Mouse (Mus musculus): ENCODE measurements at regions not wholly inside any gene's neighbourhood (a gene's known extent, or its start where the extent isn't known, plus 50 kb on each side); places are given as distances from the start of the nearest gene placed in this dataset.

- Histone ChIP-seq H3K36me3 (ENCODE audit: control insufficient read depth, insufficient read depth) (no peaks in the 10 kb centered on the region), H3K27ac (ENCODE audit: low read length) (no peak overlapping the region), H3K27me3 (ENCODE audit: control insufficient read depth, insufficient read depth, low read length) (peaks cover 24% of the 10 kb centered on the region), H3K4me3 (ENCODE audit: low read length) (no peak overlapping the region), H3K4me2 (ENCODE audit: low read depth, low read length) (no peak overlapping the region), H3K4me1 (ENCODE audit: control insufficient read depth, insufficient read depth, low read length) (no peaks in the 10 kb centered on the region), H3K9me3 (replicated peaks; ENCODE audit: control insufficient read depth, low read length) (no peaks in the 10 kb centered on the region), H3K9ac (ENCODE audit: low read length) (no peak overlapping the region)
- WGBS = 78% methylated on average over 3 of the region's 3 CpGs
- no peak for ATAC-seq (replicated peaks; ENCODE audit: extremely low read depth, insufficient read depth, low FRiP score)
These were observed 57.5 kb downstream of the Tmem174 start for GRCm38 (mm10) chr13:98579731-98580130.

- H3K4me3 ChIP-seq (ENCODE audit: low read length) = no peak overlapping the region
- H3K36me3 ChIP-seq (ENCODE audit: control insufficient read depth, insufficient read depth) = no peaks in the 10 kb centered on the region
- WGBS = 56% methylated on average over 11 of the region's 11 CpGs
- H3K9ac ChIP-seq (ENCODE audit: low read length) = no peak overlapping the region
- ATAC-seq (replicated peaks; ENCODE audit: extremely low read depth, insufficient read depth, low FRiP score) = no peak
- H3K27me3 ChIP-seq (ENCODE audit: control insufficient read depth, insufficient read depth, low read length) = peaks cover 31% of the 10 kb centered on the region
- H3K27ac ChIP-seq (ENCODE audit: low read length) = no peak overlapping the region
- no peaks in the 10 kb centered on the region for H3K4me1 ChIP-seq (ENCODE audit: control insufficient read depth, insufficient read depth, low read length)
- H3K9me3 ChIP-seq (replicated peaks; ENCODE audit: control insufficient read depth, low read length) = no peaks in the 10 kb centered on the region
- no peak overlapping the region for H3K4me2 ChIP-seq (ENCODE audit: low read depth, low read length)
These were observed 58.7 kb downstream of the Tmem174 start for GRCm38 (mm10) chr13:98578426-98579066.

- Histone ChIP-seq H3K4me1 (ENCODE audit: control insufficient read depth, insufficient read depth, low read length) (no peaks in the 10 kb centered on the region), H3K4me2 (ENCODE audit: low read depth, low read length) (no peak overlapping the region), H3K9me3 (replicated peaks; ENCODE audit: control insufficient read depth, low read length) (no peaks in the 10 kb centered on the region), H3K27me3 (ENCODE audit: control insufficient read depth, insufficient read depth, low read length) (peaks cover 40% of the 10 kb centered on the region), H3K9ac (ENCODE audit: low read length) (no peak overlapping the region), H3K27ac (ENCODE audit: low read length) (no peak overlapping the region), H3K36me3 (ENCODE audit: control insufficient read depth, insufficient read depth) (no peaks in the 10 kb centered on the region), H3K4me3 (ENCODE audit: low read length) (no peak overlapping the region)
- WGBS = 88% methylated on average over 3 of the region's 3 CpGs
- no peak for ATAC-seq (replicated peaks; ENCODE audit: extremely low read depth, insufficient read depth, low FRiP score)
These were observed 61.1 kb downstream of the Tmem174 start for GRCm38 (mm10) chr13:98576061-98576460.

GRCm38 (mm10) chr13:98574057-98574323 lies 63.2 kb downstream of the Tmem174 start:
- H3K9ac ChIP-seq (ENCODE audit: low read length) = no peak overlapping the region
- ATAC-seq (replicated peaks; ENCODE audit: extremely low read depth, insufficient read depth, low FRiP score) = no peak
- 57% methylated on average over 12 of the region's 12 CpGs for WGBS
- H3K27ac ChIP-seq (ENCODE audit: low read length) = no peak overlapping the region
- no peaks in the 10 kb centered on the region for H3K9me3 ChIP-seq (replicated peaks; ENCODE audit: control insufficient read depth, low read length)
- no peak overlapping the region for H3K4me2 ChIP-seq (ENCODE audit: low read depth, low read length)
- H3K36me3 ChIP-seq (ENCODE audit: control insufficient read depth, insufficient read depth) = no peaks in the 10 kb centered on the region
- H3K4me1 ChIP-seq (ENCODE audit: control insufficient read depth, insufficient read depth, low read length) = no peaks in the 10 kb centered on the region
- H3K27me3 ChIP-seq (ENCODE audit: control insufficient read depth, insufficient read depth, low read length) = peaks cover 41% of the 10 kb centered on the region
- no peak overlapping the region for H3K4me3 ChIP-seq (ENCODE audit: low read length)

GRCm38 (mm10) chr13:98573261-98574056 lies 63.8 kb downstream of the Tmem174 start:
- no peaks in the 10 kb centered on the region for H3K9me3 ChIP-seq (replicated peaks; ENCODE audit: control insufficient read depth, low read length)
- 35% methylated on average over 39 of the region's 39 CpGs for WGBS
- peak overlapping the region; percentile 80 for H3K4me2 ChIP-seq (ENCODE audit: low read depth, low read length)
- peak overlapping the region; percentile 54 for H3K4me3 ChIP-seq (ENCODE audit: low read length)
- H3K27ac ChIP-seq (ENCODE audit: low read length) = no peak overlapping the region
- no peaks in the 10 kb centered on the region for H3K4me1 ChIP-seq (ENCODE audit: control insufficient read depth, insufficient read depth, low read length)
- H3K9ac ChIP-seq (ENCODE audit: low read length) = 0 out of 2 replicates have a peak overlapping the region, but pooled peaks have one; percentile 26
- ATAC-seq (replicated peaks; ENCODE audit: extremely low read depth, insufficient read depth, low FRiP score) = no peak
- peaks cover 41% of the 10 kb centered on the region for H3K27me3 ChIP-seq (ENCODE audit: control insufficient read depth, insufficient read depth, low read length)
- H3K36me3 ChIP-seq (ENCODE audit: control insufficient read depth, insufficient read depth) = no peaks in the 10 kb centered on the region

- 2% methylated on average over 50 of the region's 50 CpGs for WGBS
- Histone ChIP-seq H3K9ac (ENCODE audit: low read length) (peak overlapping the region; percentile 26; the same call in 1 of the 2 replicates), H3K4me3 (ENCODE audit: low read length) (peak overlapping the region; percentile 54), H3K27me3 (ENCODE audit: control insufficient read depth, insufficient read depth, low read length) (peaks cover 39% of the 10 kb centered on the region), H3K36me3 (ENCODE audit: control insufficient read depth, insufficient read depth) (no peaks in the 10 kb centered on the region), H3K9me3 (replicated peaks; ENCODE audit: control insufficient read depth, low read length) (no peaks in the 10 kb centered on the region), H3K4me2 (ENCODE audit: low read depth, low read length) (peak overlapping the region; percentile 80), H3K4me1 (ENCODE audit: control insufficient read depth, insufficient read depth, low read length) (no peaks in the 10 kb centered on the region), H3K27ac (ENCODE audit: low read length) (no peak overlapping the region)
- no peak for ATAC-seq (replicated peaks; ENCODE audit: extremely low read depth, insufficient read depth, low FRiP score)
These were observed 64.5 kb downstream of the Tmem174 start for GRCm38 (mm10) chr13:98572581-98573260.

- Histone ChIP-seq H3K9me3 (replicated peaks; ENCODE audit: control insufficient read depth, low read length) (no peaks in the 10 kb centered on the region), H3K27ac (ENCODE audit: low read length) (no peak overlapping the region), H3K9ac (ENCODE audit: low read length) (no peak overlapping the region), H3K4me2 (ENCODE audit: low read depth, low read length) (peak overlapping the region; percentile 80), H3K36me3 (ENCODE audit: control insufficient read depth, insufficient read depth) (no peaks in the 10 kb centered on the region), H3K27me3 (ENCODE audit: control insufficient read depth, insufficient read depth, low read length) (peaks cover 36% of the 10 kb centered on the region), H3K4me1 (ENCODE audit: control insufficient read depth, insufficient read depth, low read length) (no peaks in the 10 kb centered on the region), H3K4me3 (ENCODE audit: low read length) (peak overlapping the region; percentile 54)
- 16% methylated on average over 11 of the region's 14 CpGs for WGBS
- no peak for ATAC-seq (replicated peaks; ENCODE audit: extremely low read depth, insufficient read depth, low FRiP score)
These were observed 65.1 kb downstream of the Tmem174 start for GRCm38 (mm10) chr13:98572011-98572570.

GRCm38 (mm10) chr13:98571051-98571450 lies 66.2 kb downstream of the Tmem174 start:
- Histone ChIP-seq H3K9ac (ENCODE audit: low read length) (no peak overlapping the region), H3K27ac (ENCODE audit: low read length) (no peak overlapping the region), H3K9me3 (replicated peaks; ENCODE audit: control insufficient read depth, low read length) (no peaks in the 10 kb centered on the region), H3K4me3 (ENCODE audit: low read length) (no peak overlapping the region), H3K36me3 (ENCODE audit: control insufficient read depth, insufficient read depth) (no peaks in the 10 kb centered on the region), H3K4me2 (ENCODE audit: low read depth, low read length) (no peak overlapping the region), H3K27me3 (ENCODE audit: control insufficient read depth, insufficient read depth, low read length) (peaks cover 32% of the 10 kb centered on the region), H3K4me1 (ENCODE audit: control insufficient read depth, insufficient read depth, low read length) (no peaks in the 10 kb centered on the region)
- no peak for ATAC-seq (replicated peaks; ENCODE audit: extremely low read depth, insufficient read depth, low FRiP score)
- 47% methylated on average over 3 of the region's 3 CpGs for WGBS

- no peaks in the 10 kb centered on the region for H3K4me1 ChIP-seq (ENCODE audit: control insufficient read depth, insufficient read depth, low read length)
- H3K36me3 ChIP-seq (ENCODE audit: control insufficient read depth, insufficient read depth) = no peaks in the 10 kb centered on the region
- peaks cover 3% of the 10 kb centered on the region; the same call in 1 of the 2 replicates for H3K9me3 ChIP-seq (replicated peaks; ENCODE audit: control insufficient read depth, low read length)
- ATAC-seq (replicated peaks; ENCODE audit: extremely low read depth, insufficient read depth, low FRiP score) = no peak
- H3K27ac ChIP-seq (ENCODE audit: low read length) = no peak overlapping the region
- H3K9ac ChIP-seq (ENCODE audit: low read length) = no peak overlapping the region
- H3K4me3 ChIP-seq (ENCODE audit: low read length) = no peak overlapping the region
- 57% methylated on average over 6 of the region's 6 CpGs for WGBS
- H3K4me2 ChIP-seq (ENCODE audit: low read depth, low read length) = no peak overlapping the region
- H3K27me3 ChIP-seq (ENCODE audit: control insufficient read depth, insufficient read depth, low read length) = 0 out of 2 replicates have a peak, but pooled peaks cover 1% of the 10 kb centered on the region
These were observed 63.9 kb upstream of the Gm10320 start for GRCm38 (mm10) chr13:98555693-98556092.

All from heart, embryonic 16.5 days (tissue).